Mouse (Mus musculus): Measurements from ENCODE around the gene Krt75. TPM values are rescaled to one million over a fixed set of nuclear protein-coding genes. Genes with fewer than 3 reads are reported as not detected.
"Not testable (repeated sequence)": the region's sequence is repeated elsewhere in the genome, so short reads cannot be mapped to it uniquely, and the experiment has no call there.

Krt75 gene
- polyA plus RNA-seq, 1 experiment: not detected

- whole genome bisulfite sequencing: 17% methylated on average over 2 of the region's 2 CpGs
- Histone ChIP-seq H3K4me1 (ENCODE audit: control insufficient read depth, insufficient read depth, insufficient read length, low read length) (peaks cover 15% of the 10 kb centered on the region; the same call in 1 of the 2 replicates), H3K27me3 (ENCODE audit: control insufficient read depth, insufficient read depth, low read length) (0 out of 2 replicates have a peak, but pooled peaks cover 2% of the 10 kb centered on the region), H3K27ac (ENCODE audit: insufficient read depth, low read depth, low read length) (no peak overlapping the region), H3K4me3 (ENCODE audit: low read depth, low read length) (no peak overlapping the region), H3K36me3 (ENCODE audit: control insufficient read depth, insufficient read depth, low read length) (no peaks in the 10 kb centered on the region)
- no peak for TF ChIP-seq POLR2A (IDR thresholded peaks at IDR 0.05; ENCODE audit: low read depth, low read length)
- TF ChIP-seq CTCF (IDR thresholded peaks at IDR 0.05; ENCODE audit: extremely low read depth, insufficient read length, insufficient replicate concordance, low read depth, low read length): peak; percentile 86; the same call in 1 of the 2 replicates
Measured at GRCm38 (mm10) chr15:101519792-101520191, 53.9 kb downstream of the Krt75 start.

DNA sequence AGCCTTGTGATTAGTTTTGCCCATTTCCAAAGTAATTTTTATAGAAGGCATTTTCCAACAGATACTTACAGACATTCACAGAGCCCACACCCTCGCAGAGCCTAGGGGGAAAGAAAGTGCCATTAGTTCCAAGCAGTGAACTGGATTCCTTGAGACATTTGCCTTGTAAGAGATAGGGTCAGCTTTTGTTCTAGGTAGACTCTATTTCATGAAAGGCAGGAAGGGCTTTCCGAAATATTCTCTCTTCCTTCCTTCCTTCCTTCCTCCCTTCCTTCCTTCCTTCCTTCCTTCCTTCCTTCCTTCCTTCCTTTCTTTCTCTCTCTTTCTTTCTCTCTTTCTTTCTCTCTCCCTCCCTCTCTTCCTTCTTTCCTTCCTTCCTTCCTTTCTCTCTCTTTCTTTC, 56.5 kb downstream of the Krt75 start, which contains the start of gene Gm49425:
Gene Gm49425, minus strand, starts transcription at position 101 of the 400 bp plus-strand sequence.
- not testable (repeated sequence) for H3K27me3 ChIP-seq (ENCODE audit: control insufficient read depth, insufficient read depth, low read length); H3K4me3 ChIP-seq (ENCODE audit: low read depth, low read length); H3K27ac ChIP-seq (ENCODE audit: insufficient read depth, low read depth, low read length); H3K36me3 ChIP-seq (ENCODE audit: control insufficient read depth, insufficient read depth, low read length); H3K4me1 ChIP-seq (ENCODE audit: control insufficient read depth, insufficient read depth, insufficient read length, low read length)
- WGBS: 66% methylated on average over 2 of the region's 2 CpGs

Other genes starting within 250 kb of the Krt75 start
- gene Krt80, start 203.7 kb downstream of the Krt75 start, polyA plus RNA-seq (2012; rRNA removed): 0.61 and 2.5 TPM in 2 replicates
- 35.1 and 43.1 TPM in 2 replicates for gene Krt7, start 162.9 kb downstream of the Krt75 start, polyA plus RNA-seq (2012; rRNA removed)
- 0.29 and 0.30 TPM in 2 replicates for gene Krt87, start 135.1 kb downstream of the Krt75 start, polyA plus RNA-seq (2012; rRNA removed)
- gene Krt88, start 126.2 kb downstream of the Krt75 start, polyA plus RNA-seq (2012; rRNA removed): not detected in 2 replicates
- gene Krt81, start 110.2 kb downstream of the Krt75 start, polyA plus RNA-seq (2012; rRNA removed): not detected in 2 replicates
- not detected in 2 replicates for gene Krt86, start 100.4 kb downstream of the Krt75 start, polyA plus RNA-seq (2012; rRNA removed)
- gene Krt83, start 82.4 kb downstream of the Krt75 start, polyA plus RNA-seq (2012; rRNA removed): 0.08 and 0.48 TPM in 2 replicates
- not detected in 2 replicates for gene Gm49425, start 56.6 kb downstream of the Krt75 start, polyA plus RNA-seq (2012; rRNA removed)
- 0.27 TPM in 1 of 2 replicates, not detected in the other for gene Krt84, start 41.1 kb downstream of the Krt75 start, polyA plus RNA-seq (2012; rRNA removed)
- gene Krt82, start 23.2 kb downstream of the Krt75 start, polyA plus RNA-seq (2012; rRNA removed): not detected in 2 replicates
- 0.05 TPM in 1 of 2 replicates, not detected in the other for gene Krt90, start 11.0 kb downstream of the Krt75 start, polyA plus RNA-seq (2012; rRNA removed)
- not detected in 2 replicates for gene Gm5414, start 54.3 kb upstream of the Krt75 start, polyA plus RNA-seq (2012; rRNA removed)
- gene Gm5478, start 73.5 kb upstream of the Krt75 start, polyA plus RNA-seq (2012; rRNA removed): not detected in 2 replicates
- 0.08 TPM in 1 of 2 replicates, not detected in the other for gene Krt6b, start 106.4 kb upstream of the Krt75 start, polyA plus RNA-seq (2012; rRNA removed)
- gene Krt6a, start 120.4 kb upstream of the Krt75 start, polyA plus RNA-seq (2012; rRNA removed): not detected in 2 replicates
- 0.15 and 0.43 TPM in 2 replicates for gene Krt5, start 139.0 kb upstream of the Krt75 start, polyA plus RNA-seq (2012; rRNA removed)
- gene Krt71, start 169.2 kb upstream of the Krt75 start, polyA plus RNA-seq (2012; rRNA removed): not detected in 2 replicates
- gene Krt72, start 212.6 kb upstream of the Krt75 start, polyA plus RNA-seq (2012; rRNA removed): not detected in 2 replicates
- gene Krt73, start 228.4 kb upstream of the Krt75 start, polyA plus RNA-seq (2012; rRNA removed): not detected in 2 replicates
- not detected in 2 replicates for gene Krt2, start 244.3 kb upstream of the Krt75 start, polyA plus RNA-seq (2012; rRNA removed)

Measured in small intestine, adult 2 months (tissue).